Mouse (Mus musculus): Measurements from ENCODE around the gene Obscn. TPM values are rescaled to one million over a fixed set of nuclear protein-coding genes. Genes with fewer than 3 reads are reported as not detected.

Gene Obscn
- polyA plus RNA-seq, 1 experiment from 2014 or later, result 0.29 TPM

GRCm38 (mm10) chr11:59044703-59045330 is 91.4 kb downstream of the Obscn start:
- Histone ChIP-seq H3K27ac (ENCODE audit: low read length) (no peak overlapping the region), H3K4me3 (ENCODE audit: low read depth, low read length) (no peak overlapping the region), H3K27me3 (ENCODE audit: control insufficient read depth, insufficient read depth, low read depth, low read length) (no peaks in the 10 kb centered on the region), H3K9me3 (replicated peaks; ENCODE audit: control insufficient read depth, low read length, poor library complexity, severe bottlenecking) (no peaks in the 10 kb centered on the region), H3K9ac (ENCODE audit: low read depth, low read length) (no peak overlapping the region), H3K4me2 (ENCODE audit: low read length) (no peak overlapping the region), H3K4me1 (ENCODE audit: control insufficient read depth, insufficient read depth, low read length) (no peaks in the 10 kb centered on the region), H3K36me3 (ENCODE audit: control insufficient read depth, insufficient read depth, low read length) (no peaks in the 10 kb centered on the region)
- WGBS, result 94% methylated on average over 15 of the region's 15 CpGs
- no peak for ATAC-seq

GRCm38 (mm10) chr11:59029003-59029402 is 107.2 kb downstream of the Obscn start:
- 88% methylated on average over 13 of the region's 13 CpGs for WGBS
- no peak for ATAC-seq
- no peak overlapping the region for H3K27ac ChIP-seq (ENCODE audit: low read length)
- H3K9ac ChIP-seq (ENCODE audit: low read depth, low read length), result no peak overlapping the region
- no peaks in the 10 kb centered on the region for H3K9me3 ChIP-seq (replicated peaks; ENCODE audit: control insufficient read depth, low read length, poor library complexity, severe bottlenecking)
- H3K4me2 ChIP-seq (ENCODE audit: low read length), result no peak overlapping the region
- H3K27me3 ChIP-seq (ENCODE audit: control insufficient read depth, insufficient read depth, low read depth, low read length), result no peaks in the 10 kb centered on the region
- H3K4me1 ChIP-seq (ENCODE audit: control insufficient read depth, insufficient read depth, low read length), result no peaks in the 10 kb centered on the region
- H3K36me3 ChIP-seq (ENCODE audit: control insufficient read depth, insufficient read depth, low read length), result no peaks in the 10 kb centered on the region
- H3K4me3 ChIP-seq (ENCODE audit: low read depth, low read length), result no peak overlapping the region

DNA sequence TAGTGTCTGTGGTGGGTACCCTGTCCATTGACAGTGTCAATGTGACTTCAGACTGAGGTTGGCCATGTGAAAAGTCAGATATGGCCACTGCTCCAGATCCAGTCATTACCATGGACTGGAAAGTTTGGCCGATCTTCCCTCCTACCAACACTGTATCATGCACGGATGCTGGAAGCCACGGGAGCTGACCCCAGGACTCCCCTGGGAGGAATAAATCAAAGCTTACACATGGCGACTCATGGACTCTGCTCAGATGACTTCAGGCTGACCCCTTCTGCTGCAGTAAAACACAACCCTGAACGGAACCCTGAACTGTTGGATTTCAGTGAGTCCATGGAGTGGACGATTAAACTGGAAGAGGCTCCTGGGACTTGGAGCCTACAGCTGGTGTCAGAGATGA is 109.8 kb downstream of the Obscn start:
- Histone ChIP-seq H3K4me2 (ENCODE audit: low read length) (no peak overlapping the region), H3K36me3 (ENCODE audit: control insufficient read depth, insufficient read depth, low read length) (no peaks in the 10 kb centered on the region), H3K4me3 (ENCODE audit: low read depth, low read length) (no peak overlapping the region), H3K27me3 (ENCODE audit: control insufficient read depth, insufficient read depth, low read depth, low read length) (no peaks in the 10 kb centered on the region), H3K4me1 (ENCODE audit: control insufficient read depth, insufficient read depth, low read length) (no peaks in the 10 kb centered on the region), H3K9me3 (replicated peaks; ENCODE audit: control insufficient read depth, low read length, poor library complexity, severe bottlenecking) (no peaks in the 10 kb centered on the region), H3K9ac (ENCODE audit: low read depth, low read length) (no peak overlapping the region), H3K27ac (ENCODE audit: low read length) (no peak overlapping the region)
- no peak for ATAC-seq
- 87% methylated on average over 6 of the region's 6 CpGs for WGBS

DNA sequence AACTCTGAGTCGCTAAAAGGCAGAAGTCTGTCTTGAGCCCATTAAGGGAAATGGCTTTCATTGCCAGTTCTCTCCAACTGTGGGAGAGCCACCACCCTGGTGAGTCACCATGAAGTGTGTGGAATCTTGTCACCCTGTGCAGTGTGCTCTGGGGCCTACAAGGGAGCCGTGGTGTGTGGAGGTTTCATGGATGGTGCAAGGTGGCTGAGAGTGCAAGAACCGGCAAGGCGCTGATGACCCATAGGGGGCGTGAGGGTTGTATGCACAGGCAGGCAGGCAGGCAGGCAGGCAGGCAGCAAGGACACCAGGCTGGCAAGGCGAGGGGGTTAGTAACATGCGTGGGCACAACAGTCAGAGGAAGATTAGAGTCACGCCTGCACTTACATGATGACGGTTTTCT is 121.2 kb downstream of the Obscn start:
- ATAC-seq, result no peak
- Histone ChIP-seq H3K4me3 (ENCODE audit: low read depth, low read length) (no peak overlapping the region), H3K9ac (ENCODE audit: low read depth, low read length) (no peak overlapping the region), H3K27me3 (ENCODE audit: control insufficient read depth, insufficient read depth, low read depth, low read length) (no peaks in the 10 kb centered on the region), H3K4me1 (ENCODE audit: control insufficient read depth, insufficient read depth, low read length) (no peaks in the 10 kb centered on the region), H3K27ac (ENCODE audit: low read length) (no peak overlapping the region), H3K9me3 (replicated peaks; ENCODE audit: control insufficient read depth, low read length, poor library complexity, severe bottlenecking) (no peaks in the 10 kb centered on the region), H3K4me2 (ENCODE audit: low read length) (no peak overlapping the region), H3K36me3 (ENCODE audit: control insufficient read depth, insufficient read depth, low read length) (no peaks in the 10 kb centered on the region)
- WGBS, result 32% methylated on average over 9 of the region's 9 CpGs

- no peaks in the 10 kb centered on the region for H3K9me3 ChIP-seq (replicated peaks; ENCODE audit: control insufficient read depth, low read length, poor library complexity, severe bottlenecking)
- WGBS, result 83% methylated on average over 7 of the region's 7 CpGs
- no peak overlapping the region for H3K4me2 ChIP-seq (ENCODE audit: low read length)
- H3K36me3 ChIP-seq (ENCODE audit: control insufficient read depth, insufficient read depth, low read length), result no peaks in the 10 kb centered on the region
- H3K27ac ChIP-seq (ENCODE audit: low read length), result no peak overlapping the region
- no peak overlapping the region for H3K4me3 ChIP-seq (ENCODE audit: low read depth, low read length)
- no peaks in the 10 kb centered on the region for H3K27me3 ChIP-seq (ENCODE audit: control insufficient read depth, insufficient read depth, low read depth, low read length)
- ATAC-seq, result no peak
- H3K9ac ChIP-seq (ENCODE audit: low read depth, low read length), result no peak overlapping the region
- no peaks in the 10 kb centered on the region for H3K4me1 ChIP-seq (ENCODE audit: control insufficient read depth, insufficient read depth, low read length)
Measured at GRCm38 (mm10) chr11:59002327-59003079, 133.7 kb downstream of the Obscn start.

DNA sequence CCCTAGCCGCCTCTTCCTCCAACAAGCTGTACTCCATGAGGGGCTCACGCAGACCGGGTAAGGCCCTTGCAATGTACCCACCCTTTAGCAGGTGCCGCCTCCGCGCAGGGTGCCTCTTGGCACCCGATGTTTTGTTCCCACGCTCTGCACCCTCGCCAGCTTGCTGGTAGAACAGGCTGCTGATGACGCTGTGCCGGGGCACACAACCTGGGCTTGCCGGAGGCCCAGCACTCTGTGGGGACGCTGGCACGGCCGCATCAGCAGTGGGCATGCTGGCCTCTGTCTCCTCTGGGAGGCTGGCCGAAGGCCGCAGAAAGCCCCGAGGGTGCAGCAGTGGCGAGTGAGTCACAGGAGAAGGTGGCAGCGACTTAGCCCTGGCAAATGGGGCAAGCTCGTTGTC is 135.6 kb downstream of the Obscn start:
- 94% methylated on average over 21 of the region's 21 CpGs for WGBS
- H3K4me1 ChIP-seq (ENCODE audit: control insufficient read depth, insufficient read depth, low read length), result no peaks in the 10 kb centered on the region
- H3K27me3 ChIP-seq (ENCODE audit: control insufficient read depth, insufficient read depth, low read depth, low read length), result peaks cover 2% of the 10 kb centered on the region; the same call in 1 of the 2 replicates
- H3K4me2 ChIP-seq (ENCODE audit: low read length), result no peak overlapping the region
- no peaks in the 10 kb centered on the region for H3K36me3 ChIP-seq (ENCODE audit: control insufficient read depth, insufficient read depth, low read length)
- ATAC-seq, result no peak
- no peak overlapping the region for H3K27ac ChIP-seq (ENCODE audit: low read length)
- H3K4me3 ChIP-seq (ENCODE audit: low read depth, low read length), result no peak overlapping the region
- no peaks in the 10 kb centered on the region for H3K9me3 ChIP-seq (replicated peaks; ENCODE audit: control insufficient read depth, low read length, poor library complexity, severe bottlenecking)
- H3K9ac ChIP-seq (ENCODE audit: low read depth, low read length), result no peak overlapping the region

- Histone ChIP-seq H3K36me3 (ENCODE audit: control insufficient read depth, insufficient read depth, low read length) (no peaks in the 10 kb centered on the region), H3K4me2 (ENCODE audit: low read length) (no peak overlapping the region), H3K27me3 (ENCODE audit: control insufficient read depth, insufficient read depth, low read depth, low read length) (peaks cover 8% of the 10 kb centered on the region; the same call in 1 of the 2 replicates), H3K4me3 (ENCODE audit: low read depth, low read length) (no peak overlapping the region), H3K4me1 (ENCODE audit: control insufficient read depth, insufficient read depth, low read length) (no peaks in the 10 kb centered on the region), H3K9ac (ENCODE audit: low read depth, low read length) (no peak overlapping the region), H3K9me3 (replicated peaks; ENCODE audit: control insufficient read depth, low read length, poor library complexity, severe bottlenecking) (no peaks in the 10 kb centered on the region), H3K27ac (ENCODE audit: low read length) (no peak overlapping the region)
- ATAC-seq, result no peak
- 87% methylated on average over 6 of the region's 6 CpGs for WGBS
Measured at GRCm38 (mm10) chr11:58999830-59000229, 136.4 kb downstream of the Obscn start.

GRCm38 (mm10) chr11:58999158-58999557 is 137.0 kb downstream of the Obscn start:
- Histone ChIP-seq H3K4me1 (ENCODE audit: control insufficient read depth, insufficient read depth, low read length) (no peaks in the 10 kb centered on the region), H3K4me3 (ENCODE audit: low read depth, low read length) (no peak overlapping the region), H3K9me3 (replicated peaks; ENCODE audit: control insufficient read depth, low read length, poor library complexity, severe bottlenecking) (no peaks in the 10 kb centered on the region), H3K36me3 (ENCODE audit: control insufficient read depth, insufficient read depth, low read length) (no peaks in the 10 kb centered on the region), H3K27ac (ENCODE audit: low read length) (no peak overlapping the region), H3K4me2 (ENCODE audit: low read length) (no peak overlapping the region), H3K27me3 (ENCODE audit: control insufficient read depth, insufficient read depth, low read depth, low read length) (peaks cover 8% of the 10 kb centered on the region; the same call in 1 of the 2 replicates), H3K9ac (ENCODE audit: low read depth, low read length) (no peak overlapping the region)
- no peak for ATAC-seq
- 69% methylated on average over 11 of the region's 11 CpGs for WGBS

- WGBS, result 89% methylated on average over 5 of the region's 5 CpGs
- no peak overlapping the region for H3K27ac ChIP-seq (ENCODE audit: low read length)
- no peak overlapping the region for H3K4me3 ChIP-seq (ENCODE audit: low read depth, low read length)
- no peak overlapping the region for H3K4me2 ChIP-seq (ENCODE audit: low read length)
- no peaks in the 10 kb centered on the region for H3K36me3 ChIP-seq (ENCODE audit: control insufficient read depth, insufficient read depth, low read length)
- H3K9me3 ChIP-seq (replicated peaks; ENCODE audit: control insufficient read depth, low read length, poor library complexity, severe bottlenecking), result no peaks in the 10 kb centered on the region
- no peaks in the 10 kb centered on the region for H3K4me1 ChIP-seq (ENCODE audit: control insufficient read depth, insufficient read depth, low read length)
- H3K27me3 ChIP-seq (ENCODE audit: control insufficient read depth, insufficient read depth, low read depth, low read length), result peaks cover 8% of the 10 kb centered on the region; the same call in 1 of the 2 replicates
- H3K9ac ChIP-seq (ENCODE audit: low read depth, low read length), result no peak overlapping the region
- ATAC-seq, result no peak
Measured at GRCm38 (mm10) chr11:58997541-58997940, 138.7 kb downstream of the Obscn start.

Data from midbrain, embryonic 16.5 days (tissue).